Mouse (Mus musculus): ENCODE results near the gene Casp7.

The Casp7 gene

GRCm38 (mm10) chr19:56425492-56425891 is 28.6 kb downstream of the Casp7 start:
- DNase-seq, result no peak

DNA sequence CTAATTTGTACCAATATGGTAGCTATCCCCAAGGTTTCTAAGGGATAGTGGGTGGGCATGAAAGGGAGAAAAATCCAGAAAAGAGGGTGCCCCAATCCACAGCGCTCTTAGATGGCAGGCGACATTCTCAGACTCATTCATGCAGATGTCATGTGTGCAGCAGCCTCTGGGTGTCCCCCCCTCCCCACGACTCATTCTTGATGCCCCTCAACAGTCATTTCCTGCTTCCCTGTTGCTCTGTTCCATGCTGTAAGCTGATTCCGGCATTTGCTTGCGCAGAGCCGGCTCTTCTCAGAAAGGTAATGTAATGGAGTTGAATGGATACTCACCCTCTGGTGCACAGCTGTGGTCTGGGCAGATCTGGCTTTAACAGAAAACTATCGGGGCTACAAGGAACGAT is 33.4 kb downstream of the Casp7 start:
- DNase-seq, result no peak

DNA sequence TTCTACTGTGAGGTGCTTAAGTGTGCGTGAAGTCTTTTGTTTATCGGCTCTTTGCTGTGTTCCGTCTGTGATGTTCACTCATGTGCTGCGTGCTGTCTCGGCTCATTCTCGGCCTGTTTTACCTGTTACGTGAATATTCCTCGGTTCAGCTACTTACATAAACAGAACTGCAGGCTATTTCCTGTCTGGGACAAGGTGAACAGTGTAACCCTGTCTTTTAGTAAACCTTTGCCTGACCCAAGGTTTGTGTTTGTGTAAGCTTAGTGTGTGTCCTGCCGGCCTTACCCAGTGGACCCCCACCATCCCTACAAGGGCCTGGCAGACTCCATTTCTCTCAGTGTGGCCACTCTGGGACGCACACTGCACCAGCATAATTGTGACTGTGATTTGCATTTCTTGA is 35.8 kb downstream of the Casp7 start:
- DNase-seq, result no peak

DNA sequence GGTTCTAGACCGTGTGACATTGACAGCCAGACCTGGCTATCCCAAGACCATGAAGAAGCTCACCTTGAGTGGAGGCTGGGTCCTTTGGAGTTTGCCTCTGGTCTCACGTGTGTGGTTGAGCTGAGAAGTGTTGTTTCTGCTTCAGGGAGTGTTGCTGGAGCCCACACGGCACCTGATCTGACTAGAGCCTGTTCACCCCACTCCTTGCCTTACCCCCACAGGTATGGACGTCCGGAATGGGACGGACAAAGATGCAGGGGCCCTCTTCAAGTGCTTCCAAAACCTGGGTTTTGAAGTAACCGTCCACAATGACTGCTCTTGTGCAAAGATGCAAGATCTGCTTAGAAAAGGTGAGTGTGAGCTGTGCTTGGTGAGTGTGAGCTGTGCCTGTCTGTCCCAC is 36.7 kb downstream of the Casp7 start:
- DNase-seq, result no peak

- DNase-seq, result no peak
Measured at GRCm38 (mm10) chr19:56436380-56436779, 39.5 kb downstream of the Casp7 start.

DNA sequence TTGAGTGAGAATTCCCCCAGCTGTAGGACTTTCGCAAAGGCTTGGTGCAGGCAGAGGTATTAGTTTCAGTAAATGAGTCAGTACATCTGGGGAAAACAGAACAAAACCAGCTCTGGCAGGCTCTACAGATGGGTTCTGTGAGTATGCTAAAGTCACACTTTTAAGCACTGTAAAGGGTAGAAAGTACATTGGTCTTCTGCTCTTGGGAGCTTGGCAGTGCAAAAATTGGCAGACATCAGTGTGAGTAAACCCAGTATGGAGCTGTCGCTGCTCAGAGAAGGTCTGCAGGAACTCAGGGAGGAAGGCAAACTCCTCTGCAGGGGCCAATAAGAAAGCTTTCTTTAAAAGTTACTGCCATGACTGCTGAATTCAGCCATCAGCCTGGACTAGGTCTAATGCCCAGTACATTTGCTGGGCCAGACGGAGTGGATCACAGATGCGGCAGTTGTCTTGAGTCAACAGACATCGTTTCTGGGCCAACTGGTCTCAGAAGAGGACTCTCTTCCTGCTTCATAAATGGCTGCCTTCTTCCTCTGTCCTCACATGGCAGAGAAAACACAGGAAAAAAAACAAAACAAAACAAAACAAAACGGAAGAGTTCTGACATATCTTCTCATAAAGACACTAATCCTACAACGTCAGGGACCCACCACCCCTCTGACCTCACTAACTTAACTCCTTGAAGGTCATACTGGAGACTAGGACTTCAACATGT is 41.6 kb downstream of the Casp7 start:
- DNase-seq, result no peak

DNA sequence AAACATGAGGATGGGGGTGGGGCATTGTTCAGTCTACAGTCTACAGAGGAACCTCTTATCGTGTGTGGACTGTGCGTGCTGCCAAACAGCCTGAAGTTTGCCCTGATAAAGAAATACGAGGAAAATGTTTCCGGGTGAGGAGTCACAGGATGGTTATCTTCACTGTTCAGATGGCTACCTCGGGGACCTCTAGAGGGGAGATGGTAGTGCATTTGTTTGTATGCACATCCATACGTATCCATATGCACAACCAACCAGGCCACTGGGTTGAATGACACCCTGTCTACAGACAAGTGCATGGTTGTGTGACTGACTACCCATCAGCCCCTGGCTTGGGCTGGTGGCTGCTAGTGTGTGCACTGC is 42.1 kb downstream of the Casp7 start:
- DNase-seq, result no peak

- DNase-seq, result no peak
Measured at GRCm38 (mm10) chr19:56443445-56443844, 46.5 kb downstream of the Casp7 start.

GRCm38 (mm10) chr19:56448784-56449183 is 51.9 kb downstream of the Casp7 start:
- DNase-seq, result no peak

GRCm38 (mm10) chr19:56449537-56449936 is 52.6 kb downstream of the Casp7 start:
- no peak for DNase-seq

DNA sequence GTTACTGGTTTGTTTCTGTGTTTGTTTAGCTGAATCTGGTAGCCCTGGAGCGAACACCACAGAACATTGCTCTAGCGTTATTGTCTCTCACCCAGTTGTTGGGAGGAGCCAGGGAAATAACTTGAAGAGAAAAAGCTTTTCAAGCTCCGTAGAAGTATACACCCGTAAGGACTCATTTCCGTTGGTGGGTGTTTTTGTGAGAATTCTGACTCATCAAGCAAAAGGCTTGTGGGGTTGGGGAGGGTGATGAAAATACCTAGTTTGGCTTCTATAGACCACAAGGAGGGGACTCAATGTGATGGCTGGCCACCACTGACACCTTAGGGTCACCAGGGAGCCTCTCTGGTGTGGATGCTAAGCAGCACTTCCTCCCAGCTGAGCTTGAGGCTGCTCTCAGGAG is 54.0 kb downstream of the Casp7 start:
- no peak for DNase-seq

DNA sequence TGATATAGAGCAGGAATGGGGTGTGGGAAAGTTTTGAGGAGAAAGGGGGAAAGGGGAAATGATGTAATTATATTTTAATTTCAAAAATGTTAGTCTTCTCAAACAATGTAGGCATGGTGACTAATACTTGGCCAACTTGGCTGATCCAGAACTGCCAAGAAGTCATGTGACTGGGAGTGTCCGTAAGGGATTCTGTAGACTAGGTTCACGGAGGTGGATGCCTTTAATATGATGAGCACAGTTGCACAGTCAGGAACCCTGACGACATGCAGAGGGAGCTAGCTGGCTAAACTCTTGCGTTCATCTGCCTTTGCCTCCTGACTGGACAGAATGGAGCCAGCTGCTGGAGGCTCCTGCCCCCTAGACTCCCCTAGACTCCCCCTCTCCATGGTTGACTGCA is 54.9 kb downstream of the Casp7 start:
- DNase-seq, result no peak

DNA sequence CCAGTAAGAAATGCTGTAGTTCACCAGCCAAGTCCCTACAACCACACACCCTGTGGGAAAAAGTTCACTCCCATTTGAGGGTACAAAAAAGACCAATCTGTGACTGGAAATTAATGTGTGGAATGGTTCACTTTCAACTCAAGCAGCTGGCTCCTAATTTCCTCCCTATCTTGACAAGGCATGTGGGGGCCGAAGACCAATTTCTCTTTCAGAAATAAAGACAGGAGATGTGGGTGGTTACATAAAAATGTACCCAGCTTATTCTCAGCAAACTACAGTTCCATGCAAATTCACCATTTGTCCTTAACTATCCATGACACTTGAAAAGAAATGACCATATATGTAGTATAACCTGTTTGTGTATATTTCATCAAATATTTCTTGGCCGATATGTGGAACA is 55.5 kb downstream of the Casp7 start:
- no peak for DNase-seq

DNA sequence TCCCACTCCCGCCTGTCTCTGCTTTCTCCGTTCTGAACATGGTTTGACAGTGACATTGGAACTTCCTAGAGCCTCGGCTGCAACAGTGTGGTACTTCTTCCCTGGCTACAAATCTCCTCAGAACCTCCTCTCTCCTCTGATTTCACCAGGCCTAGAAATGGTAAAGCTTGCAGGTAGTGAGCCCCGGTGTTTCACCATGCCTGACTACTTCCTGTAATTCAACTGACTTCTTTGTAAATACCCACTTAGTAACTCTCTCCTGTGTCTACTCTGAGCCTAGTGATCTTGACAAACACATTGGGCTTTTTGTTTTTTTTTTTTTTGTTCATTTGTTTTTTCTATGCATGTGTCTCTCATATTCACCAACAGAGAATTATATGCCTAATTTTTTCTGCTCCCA is 57.9 kb downstream of the Casp7 start:
- DNase-seq, result no peak

- DNase-seq, result no peak
Measured at GRCm38 (mm10) chr19:56455369-56455768, 58.4 kb downstream of the Casp7 start.

GRCm38 (mm10) chr19:56457569-56457968 is 60.6 kb downstream of the Casp7 start:
- no peak for DNase-seq

- DNase-seq, result no peak
Measured at GRCm38 (mm10) chr19:56459154-56460050, 62.5 kb downstream of the Casp7 start.

- no peak for DNase-seq
Measured at GRCm38 (mm10) chr19:56460241-56460640, 63.3 kb downstream of the Casp7 start.

DNA sequence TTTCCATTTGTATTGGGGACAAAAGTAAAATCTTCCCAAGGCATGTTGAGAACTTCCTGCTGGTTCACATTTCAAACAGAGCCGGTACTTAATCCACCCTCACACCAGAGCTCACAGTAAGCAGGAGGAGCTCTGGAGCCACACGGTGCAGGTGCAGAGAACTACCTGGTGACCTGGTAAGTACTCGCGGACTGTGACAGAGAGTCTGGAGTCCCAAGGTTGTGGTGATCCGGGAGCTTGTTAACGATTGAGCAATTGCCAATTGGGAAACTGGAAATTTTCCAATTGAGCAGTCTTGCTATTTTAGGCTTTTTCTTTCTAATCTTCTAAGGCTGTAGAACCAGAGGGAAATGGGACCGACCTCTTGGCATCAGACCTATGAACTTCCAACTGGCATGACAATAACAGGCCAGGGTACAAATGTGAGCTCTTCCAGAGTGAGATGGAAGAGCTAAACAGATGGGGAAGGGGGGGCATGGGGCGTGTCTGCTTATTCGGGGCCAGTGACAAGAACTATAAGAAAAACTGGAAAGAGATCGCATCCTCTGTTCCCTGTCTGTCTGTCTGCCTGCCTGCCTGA is 64.7 kb downstream of the Casp7 start, which contains the start of gene Plekhs1:
TSS of gene Plekhs1 (plus strand) at position 119 of the 580 bp plus-strand sequence.
- DNase-seq, result no peak

GRCm38 (mm10) chr19:56462786-56463185 is 65.9 kb downstream of the Casp7 start:
- DNase-seq, result no peak

DNA sequence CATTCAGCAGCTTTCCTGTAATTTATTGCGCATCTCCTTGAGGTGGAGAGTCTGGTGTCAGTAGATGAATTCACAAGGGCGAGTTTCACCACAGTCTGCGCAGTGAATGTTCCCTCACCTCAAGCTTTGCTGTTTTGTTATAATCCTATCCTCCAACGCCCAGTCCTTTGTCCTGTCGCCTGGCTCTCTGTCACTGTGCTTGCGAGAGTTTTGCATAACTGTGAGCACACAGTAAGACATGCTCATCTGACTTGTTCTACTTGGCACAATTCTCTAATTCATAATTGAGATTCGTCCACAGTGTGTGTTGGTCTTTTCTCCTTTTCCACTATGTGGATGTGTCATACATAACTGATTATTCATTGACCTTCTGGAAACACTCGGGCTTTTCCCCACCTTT is 69.6 kb downstream of the Casp7 start:
- DNase-seq, result no peak

GRCm38 (mm10) chr19:56470286-56471020 is 73.5 kb downstream of the Casp7 start:
- DNase-seq, result no peak

GRCm38 (mm10) chr19:56471934-56472333 is 75.0 kb downstream of the Casp7 start:
- DNase-seq, result no peak

Measured in thymus, postnatal 25 days (tissue).